Mouse (Mus musculus) lung, postnatal 0 days (tissue): Measurements from ENCODE around the gene Ptpre. TPM values are rescaled to one million over a fixed set of nuclear protein-coding genes. Genes with fewer than 3 reads are reported as not detected.

Experiments used
- ATAC-seq: fragments of 200-750 bp; cut with Nextera tagmentation; 2 replicates; pipeline ENCODE4 v1.8.0; 2017; ENCODE audit warnings: moderate library complexity
- DNase-seq: peaks from one replicate; pipeline ENCODE4 v3.0.0-alpha.2; 2016; ENCODE audit warnings: low spot score
- H3K27ac ChIP-seq: fragments of 300-500 bp; sonication (generic); 2 replicates; pipeline ENCODE4 v1.5.1; 2014; ENCODE audit warnings: antibody characterized with exemption, mild to moderate bottlenecking, low read length, mixed read lengths
- H3K27me3 ChIP-seq: fragments of 300-500 bp; sonication (generic); replicated peaks from 2 replicates; pipeline ENCODE4 v1.6.1; 2014; ENCODE audit warnings: low read length, mixed read lengths; ENCODE audit not compliant: insufficient read depth
- H3K36me3 ChIP-seq: fragments of 300-500 bp; sonication (generic); 2 replicates; pipeline ENCODE4 v1.6.1; 2014; ENCODE audit warnings: low read length, mixed read lengths; ENCODE audit not compliant: insufficient read depth
- H3K4me1 ChIP-seq: fragments of 300-500 bp; sonication (generic); 2 replicates; pipeline ENCODE4 v1.6.1; 2014; ENCODE audit warnings: antibody characterized with exemption, low read depth, low read length, mixed read lengths; ENCODE audit not compliant: insufficient read depth
- H3K4me2 ChIP-seq: fragments of 300-500 bp; sonication (generic); replicated peaks from 2 replicates; pipeline ENCODE4 v1.6.1; 2014; ENCODE audit warnings: low read depth, mild to moderate bottlenecking, low read length, moderate library complexity, mixed read lengths
- H3K4me3 ChIP-seq: fragments of 300-500 bp; sonication (generic); 2 replicates; pipeline ENCODE4 v1.5.1; 2014; ENCODE audit warnings: low read depth, low read length
- H3K9ac ChIP-seq: fragments of 300-500 bp; sonication (generic); replicated peaks from 2 replicates; pipeline ENCODE4 v1.6.1; 2014; ENCODE audit warnings: low read depth, mild to moderate bottlenecking
- H3K9me3 ChIP-seq: fragments of 300-500 bp; sonication (generic); 2 replicates; pipeline ENCODE4 v1.6.1; 2016; ENCODE audit warnings: low read length, mixed read lengths
- CTCF ChIP-seq: IDR thresholded peaks from 2 replicates; pipeline ENCODE4 v1.5.1; 2016; ENCODE audit warnings: antibody characterized with exemption, mild to moderate bottlenecking
- EP300 ChIP-seq: IDR thresholded peaks from 2 replicates; pipeline ENCODE4 v1.6.1; 2016; ENCODE audit warnings: antibody characterized with exemption, mild to moderate bottlenecking, control low read depth
- WGBS: fragments of 180-500 bp; shearing (Covaris S2); extraction: QIAGEN DNeasy Blood & Tissue Kit; methylation state at CpG from one replicate; pipeline ENCODE4 v1.1.7; 2014; 5-methylcytosine and 5-hydroxymethylcytosine counted together
- polyA plus RNA-seq: library from polyadenylated mRNA; unstranded; fragments of >200 nt; fragmentation: Nextera tagmentation; extraction: Ambion mirVana; gene quantifications from 2 replicates; pipeline ENCODE4 v1.2.1, GENCODE M21; 2015

The Ptpre gene
- polyA plus RNA-seq, 1 experiment from 2014 or later = 8.6 TPM

GRCm38 (mm10) chr7:135528515-135528914 is 8.8 kb upstream of the Ptpre start, which contains the start of gene Clrn3:
TSS of gene Clrn3 (minus strand) at chr7:135528654.
- no peak for DNase-seq
- H3K27me3 ChIP-seq = no peaks in the 10 kb centered on the region
- no peak within 1 kb of the TSS for H3K4me3 ChIP-seq
- ATAC-seq = no peak
- no peaks in the 10 kb centered on the region for H3K4me1 ChIP-seq
- TF ChIP-seq EP300 (no peak), CTCF (no peak)
- no peak within 1 kb of the TSS for H3K27ac ChIP-seq
- no peak within 1 kb of the TSS for H3K4me2 ChIP-seq
- no peaks in the 10 kb centered on the region for H3K9me3 ChIP-seq
- no peak within 1 kb of the TSS for H3K9ac ChIP-seq
- H3K36me3 ChIP-seq = no peaks in the 10 kb centered on the region
- 84% methylated on average over 7 of the region's 7 CpGs for WGBS

DNA sequence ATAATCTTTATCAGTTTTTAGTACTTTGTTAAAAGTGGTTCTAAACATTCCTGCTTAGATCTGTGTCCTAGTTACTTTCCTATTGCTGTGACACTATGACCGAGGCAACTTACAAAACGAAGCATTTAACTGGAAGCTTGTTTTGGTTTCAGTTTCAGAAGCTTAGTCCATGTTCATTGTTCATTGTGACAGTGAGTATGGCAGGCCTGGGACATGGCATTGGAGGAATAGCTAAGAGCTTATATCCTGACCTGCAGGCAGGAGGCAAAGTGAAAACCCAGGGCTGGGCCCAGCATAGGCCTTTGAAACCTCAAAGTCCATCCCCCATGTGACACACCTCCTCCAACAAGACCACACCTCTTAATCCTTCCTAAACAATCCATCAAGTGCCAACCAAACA is 8.2 kb upstream of the Ptpre start:
- no peak overlapping the region for H3K9ac ChIP-seq

DNA sequence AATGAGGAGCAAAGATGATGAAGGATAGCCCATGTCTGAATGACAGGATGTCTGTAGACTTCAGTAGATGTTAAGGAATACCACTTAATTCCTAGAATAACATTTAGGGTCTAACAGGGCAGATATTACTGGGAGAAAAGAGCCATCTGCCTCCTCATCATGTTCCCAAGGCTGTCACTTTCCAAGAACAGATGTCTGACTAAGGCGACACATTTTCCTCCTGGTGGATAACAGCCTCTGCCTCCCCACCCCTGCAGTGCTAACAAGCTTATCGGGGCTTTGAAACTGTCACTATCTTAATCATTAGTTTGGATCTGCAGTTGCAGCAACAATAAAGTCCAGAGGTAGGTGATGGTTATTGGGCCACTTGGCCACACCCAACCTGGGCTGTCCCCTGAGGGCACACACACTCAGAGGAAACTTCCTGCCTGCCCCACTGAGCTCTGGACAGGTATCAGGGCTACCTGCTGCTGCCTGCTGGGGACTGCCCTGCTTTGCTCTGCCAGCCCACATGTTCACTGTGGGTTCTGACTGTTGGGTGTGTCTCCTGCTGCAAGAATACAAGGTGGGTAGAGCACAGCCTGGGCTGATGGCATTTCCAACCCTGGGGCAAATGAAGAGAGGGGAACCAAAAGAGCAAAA is 2.6 kb upstream of the Ptpre start:
- Histone ChIP-seq H3K36me3 (no peaks in the 10 kb centered on the region), H3K27me3 (0 out of 2 replicates have a peak, but pooled peaks cover 7% of the 10 kb centered on the region), H3K4me1 (peaks cover 4% of the 10 kb centered on the region; the same call in 1 of the 2 replicates), H3K9me3 (no peaks in the 10 kb centered on the region), H3K9ac (no peak overlapping the region), H3K27ac (no peak overlapping the region), H3K4me2 (no peak overlapping the region), H3K4me3 (no peak overlapping the region)
- DNase-seq = no peak
- TF ChIP-seq EP300 = no peak
- TF ChIP-seq CTCF = no peak
- ATAC-seq = no peak
- WGBS = 64% methylated on average over 2 of the region's 2 CpGs

More for the DNA sequence above, 8.2 kb upstream of the Ptpre start:
- Histone ChIP-seq H3K4me1 (no peaks in the 10 kb centered on the region), H3K27ac (no peak overlapping the region), H3K9me3 (no peaks in the 10 kb centered on the region), H3K4me3 (no peak overlapping the region), H3K36me3 (no peaks in the 10 kb centered on the region), H3K27me3 (no peaks in the 10 kb centered on the region), H3K4me2 (no peak overlapping the region)
- 91% methylated on average over 2 of the region's 2 CpGs for WGBS
- TF ChIP-seq EP300 = no peak
- DNase-seq = no peak
- no peak for ATAC-seq

DNA sequence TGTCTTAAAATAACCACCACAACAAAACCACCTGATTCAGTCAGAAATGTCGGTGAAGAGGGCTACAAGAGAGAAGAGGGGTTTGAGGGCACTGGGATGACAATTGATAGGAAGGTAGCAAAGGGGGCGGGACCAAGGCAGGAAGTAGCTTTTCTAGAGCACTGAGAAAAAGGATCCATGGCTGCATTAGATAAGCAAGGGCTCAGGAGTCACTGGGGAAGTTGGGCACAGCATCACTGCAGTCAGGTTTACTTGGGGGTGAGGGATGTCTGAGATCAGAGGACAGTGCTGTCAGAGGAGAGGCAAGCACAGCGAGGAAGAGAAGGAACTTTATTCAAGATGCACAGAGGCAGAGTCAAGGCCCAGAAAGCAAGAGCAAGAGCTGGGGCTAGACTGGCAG is 1.4 kb upstream of the Ptpre start:
- Histone ChIP-seq H3K27ac (no peak overlapping the region), H3K9me3 (no peaks in the 10 kb centered on the region), H3K4me2 (no peak overlapping the region), H3K4me3 (no peak overlapping the region), H3K36me3 (no peaks in the 10 kb centered on the region), H3K4me1 (peaks cover 4% of the 10 kb centered on the region; the same call in 1 of the 2 replicates), H3K9ac (no peak overlapping the region), H3K27me3 (0 out of 2 replicates have a peak, but pooled peaks cover 7% of the 10 kb centered on the region)
- DNase-seq (no peak), ATAC-seq (no peak)
- TF ChIP-seq CTCF (no peak), EP300 (no peak)
- 70% methylated on average over 3 of the region's 3 CpGs for whole genome bisulfite sequencing

DNA sequence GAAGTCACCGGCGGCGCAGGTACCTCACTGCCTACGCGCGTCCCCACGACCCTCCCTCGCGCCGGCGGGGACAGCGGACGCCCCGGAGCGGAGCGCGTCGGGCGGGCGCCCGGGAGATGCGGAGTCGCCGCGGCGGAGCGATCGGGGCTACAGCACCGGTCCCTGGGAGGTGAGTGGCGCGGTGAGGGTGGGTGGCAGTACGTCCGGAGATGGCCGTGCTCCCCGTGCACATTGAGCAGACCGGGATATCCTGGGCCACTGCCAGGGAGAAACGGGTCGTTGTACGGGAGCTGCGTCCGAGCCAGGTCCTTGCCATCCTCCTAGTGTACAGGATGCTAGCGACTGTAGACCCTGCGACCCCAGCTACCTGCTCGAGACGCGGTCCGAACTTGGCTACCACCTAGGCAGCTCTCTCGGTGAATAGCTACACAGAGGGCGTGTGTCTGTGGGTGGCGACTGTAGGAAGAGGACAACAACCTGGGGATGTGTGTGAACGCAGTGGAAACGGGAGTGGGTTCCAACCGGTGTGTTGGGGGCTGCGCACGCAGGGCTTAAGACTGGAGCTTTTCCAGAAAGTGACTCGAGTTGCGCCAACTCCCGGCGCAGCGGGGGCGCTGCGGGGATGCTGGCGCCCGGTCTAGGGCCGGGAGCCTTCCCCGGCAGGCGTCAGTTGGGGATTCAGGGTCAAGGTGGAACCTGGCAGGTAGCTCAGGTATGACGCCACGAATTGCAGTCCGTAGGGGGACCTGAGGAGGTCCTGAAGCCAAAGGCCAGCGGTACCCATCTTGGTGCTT is 864 bp downstream of the Ptpre start:
- Histone ChIP-seq H3K9ac (peak overlapping the region; percentile 36), H3K4me3 (peak overlapping the region; percentile 63), H3K27me3 (0 out of 2 replicates have a peak, but pooled peaks cover 7% of the 10 kb centered on the region), H3K27ac (no peak overlapping the region), H3K4me2 (peak overlapping the region; percentile 94), H3K9me3 (no peaks in the 10 kb centered on the region), H3K36me3 (no peaks in the 10 kb centered on the region), H3K4me1 (peaks cover 4% of the 10 kb centered on the region; the same call in 1 of the 2 replicates)
- DNase-seq (peak; percentile 29), ATAC-seq (peak; percentile 23)
- TF ChIP-seq EP300 (no peak), CTCF (no peak; the same call in 1 of the 2 replicates)
- WGBS = under 1% methylated on average over 70 of the region's 71 CpGs

DNA sequence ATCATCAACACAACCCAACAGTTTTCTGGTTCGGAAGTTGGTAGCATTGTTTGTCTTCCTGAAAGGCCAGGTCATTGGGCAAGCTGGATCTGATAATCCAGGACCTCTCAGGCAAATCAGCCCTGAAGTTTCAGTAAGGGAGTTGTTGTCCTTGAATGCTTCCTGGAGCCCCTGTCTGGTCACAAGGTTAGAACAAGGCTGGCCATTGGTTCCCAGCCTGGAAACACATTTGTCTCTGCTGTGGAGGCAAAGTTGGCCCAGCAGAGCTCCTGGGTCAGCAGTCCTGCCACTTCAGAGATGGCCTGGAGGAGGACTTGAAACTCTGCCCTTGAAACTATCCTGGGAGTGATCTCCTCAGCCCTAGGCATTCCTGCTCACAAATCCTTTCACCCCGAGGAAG is 2.1 kb downstream of the Ptpre start:
- Histone ChIP-seq H3K4me3 (no peak overlapping the region), H3K27me3 (0 out of 2 replicates have a peak, but pooled peaks cover 7% of the 10 kb centered on the region), H3K4me1 (peaks cover 4% of the 10 kb centered on the region; the same call in 1 of the 2 replicates), H3K36me3 (no peaks in the 10 kb centered on the region), H3K9me3 (no peaks in the 10 kb centered on the region), H3K9ac (no peak overlapping the region), H3K27ac (no peak overlapping the region), H3K4me2 (no peak overlapping the region)
- ATAC-seq = no peak
- WGBS = 69% methylated on average over 2 of the region's 2 CpGs
- TF ChIP-seq EP300 (no peak), CTCF (no peak)
- no peak for DNase-seq
